Mouse (Mus musculus): ENCODE data around the gene Gm20388.

Gene Gm20388

DNA sequence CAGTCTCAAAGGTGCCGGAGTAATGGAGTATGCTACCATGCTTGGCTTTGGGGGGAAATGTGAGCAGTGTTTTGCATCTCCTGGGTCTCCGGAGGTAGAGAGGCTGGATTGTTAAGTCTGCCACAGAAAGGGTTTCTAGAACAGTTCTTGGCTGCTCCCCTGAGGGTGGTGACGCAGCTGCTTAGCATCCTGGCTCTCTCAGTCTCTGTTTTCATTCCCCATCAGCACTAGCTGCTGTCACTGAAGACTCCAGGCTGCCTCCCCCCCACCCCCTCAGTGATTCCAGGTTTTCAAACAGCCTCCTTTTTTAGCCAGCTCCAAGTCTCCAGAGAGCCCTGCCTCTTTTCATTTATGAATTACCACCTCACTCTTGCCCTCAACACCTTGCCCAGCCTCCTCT, 4273.4 kb downstream of the Gm20388 start:
- DNase-seq (ENCODE audit: low read depth) = peak; percentile 64

DNA sequence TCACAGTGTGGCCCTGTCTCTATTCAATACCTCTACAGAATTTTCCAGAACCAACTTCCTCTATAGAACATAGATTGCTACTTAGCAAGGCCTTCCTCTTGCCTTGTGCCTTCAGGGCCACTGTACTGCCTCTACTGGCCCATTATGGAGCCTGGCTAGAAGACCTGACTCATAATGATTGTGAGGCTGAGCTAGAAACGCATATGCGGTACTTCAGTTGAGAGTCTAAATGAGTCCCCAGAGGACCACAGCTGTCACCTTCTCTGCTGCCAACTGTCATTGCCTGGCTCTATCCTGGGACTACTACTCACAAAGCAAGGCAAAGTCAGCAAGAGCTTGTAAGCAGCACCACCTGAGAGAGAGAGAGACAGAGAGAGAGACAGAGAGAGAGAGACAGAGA, 4273.9 kb downstream of the Gm20388 start:
- DNase-seq (ENCODE audit: low read depth) = peak; percentile 34

DNA sequence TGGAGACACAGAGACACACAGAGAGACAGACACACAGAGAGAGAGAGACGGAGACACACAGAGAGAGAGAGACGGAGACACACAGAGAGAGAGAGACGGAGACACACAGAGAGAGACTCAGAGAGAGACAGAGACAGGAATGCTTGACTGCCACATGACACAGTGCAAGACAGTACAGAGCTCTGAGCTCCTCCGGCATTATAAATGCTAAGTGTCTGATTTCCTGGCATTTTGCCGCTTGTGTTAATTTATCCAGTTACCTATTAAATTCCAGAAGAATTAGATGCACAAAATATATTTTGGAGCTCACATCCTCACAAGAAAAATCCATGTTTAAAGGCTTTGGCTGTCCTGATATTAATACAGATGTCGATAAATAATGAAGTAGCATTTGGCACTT, 4274.4 kb downstream of the Gm20388 start:
- no peak for DNase-seq (ENCODE audit: low read depth)

DNA sequence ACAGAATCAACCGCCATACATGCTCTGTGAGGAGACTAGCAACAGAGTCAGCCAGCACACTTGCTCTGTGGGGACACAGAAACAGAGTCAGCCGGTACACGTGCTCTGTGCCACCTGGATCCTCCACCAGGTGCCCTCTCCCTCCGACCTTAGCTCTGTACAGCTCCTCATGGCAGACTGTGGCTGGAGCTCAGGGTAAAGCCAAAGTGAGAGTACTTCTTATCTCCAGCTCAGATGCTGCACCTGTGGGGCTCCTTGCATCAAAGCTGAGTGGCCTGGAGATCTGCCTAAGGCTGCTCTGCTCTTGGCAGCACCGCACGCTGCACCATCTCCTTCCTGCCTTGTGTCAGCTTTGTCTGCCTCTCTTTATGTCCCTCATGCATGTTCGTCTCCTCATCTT, 4279.7 kb downstream of the Gm20388 start:
- DNase-seq (ENCODE audit: low read depth) = no peak

DNA sequence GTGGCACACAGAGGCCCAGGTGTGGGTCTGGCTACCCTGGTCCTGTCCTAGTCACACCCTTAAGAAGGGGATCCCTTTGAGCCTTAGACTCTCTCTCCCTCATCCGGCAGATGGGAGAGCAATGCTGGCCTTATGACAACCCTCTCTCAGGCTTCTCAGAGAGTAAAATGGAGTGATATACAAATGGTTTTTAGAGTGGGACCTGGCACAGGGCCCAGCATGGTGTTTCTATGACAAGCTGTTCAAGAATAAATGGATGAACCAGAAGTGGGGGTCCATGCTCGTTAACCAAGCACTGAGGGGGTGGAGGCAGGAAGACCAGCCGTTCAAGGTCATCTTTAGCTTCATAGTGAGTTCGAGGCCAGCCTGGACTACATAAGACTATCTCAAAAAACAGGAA, 4281.6 kb downstream of the Gm20388 start:
- DNase-seq (ENCODE audit: low read depth) = peak; percentile 32

DNA sequence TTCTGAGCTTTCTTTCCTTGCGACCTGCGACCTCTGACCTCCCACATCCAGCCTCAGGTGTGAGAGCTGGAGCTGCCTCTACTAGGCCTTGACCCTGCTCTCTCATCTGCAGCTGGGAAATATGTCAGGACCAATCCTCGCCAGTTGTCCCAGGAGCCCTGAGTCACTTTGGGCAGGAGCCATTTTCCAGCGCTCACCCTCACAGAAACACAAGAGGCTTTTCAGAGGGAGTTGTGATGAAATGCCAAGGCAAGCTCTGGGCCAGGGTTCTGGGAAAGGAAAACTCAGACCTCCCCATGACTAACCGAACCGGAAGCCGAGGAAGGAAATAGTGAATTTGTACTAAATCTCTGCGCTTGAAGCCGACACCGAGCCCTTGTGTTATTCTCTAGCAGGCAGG, 4282.3 kb downstream of the Gm20388 start:
- peak; percentile 96 for DNase-seq (ENCODE audit: low read depth)

DNA sequence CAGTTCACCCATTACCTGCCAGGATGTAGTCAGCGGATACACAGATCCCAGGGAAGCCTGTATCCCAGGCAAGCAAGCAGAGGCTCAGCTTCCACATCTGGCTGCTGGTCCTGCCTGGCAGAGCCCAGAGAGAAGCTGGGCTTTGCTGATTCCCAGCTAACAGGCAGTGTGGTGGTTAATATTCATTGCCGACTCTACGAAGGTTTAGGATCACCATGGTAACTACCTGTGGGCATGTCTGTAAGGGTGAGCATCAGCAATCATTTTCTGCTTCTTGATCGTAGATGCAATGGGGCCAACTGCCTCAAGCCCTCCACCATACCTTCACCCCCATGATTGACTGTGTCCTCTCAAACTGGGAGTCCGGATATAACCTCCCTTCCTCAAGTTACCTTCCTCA, 4283.4 kb downstream of the Gm20388 start:
- no peak for DNase-seq (ENCODE audit: low read depth)

DNA sequence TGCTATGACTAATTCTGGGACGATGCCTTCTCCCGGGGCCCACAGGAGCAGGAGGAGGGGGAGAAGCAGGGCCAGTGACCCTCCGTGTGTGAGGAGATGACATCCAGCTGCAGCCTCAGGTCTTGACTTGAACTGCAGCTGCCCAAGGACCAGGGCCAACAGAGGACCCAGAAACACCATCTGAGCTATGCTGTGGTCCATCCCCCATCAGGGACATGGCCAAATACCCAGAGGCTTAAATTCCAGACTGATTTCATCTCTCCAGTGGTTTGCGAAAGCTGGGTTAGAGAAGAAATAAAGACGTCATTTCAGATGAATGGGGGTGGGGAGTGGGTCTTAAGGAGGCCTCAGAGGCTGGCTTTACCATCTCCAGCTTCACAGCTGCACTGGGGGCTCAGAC, 4285.6 kb downstream of the Gm20388 start:
- DNase-seq (ENCODE audit: low read depth) = peak; percentile 93

DNA sequence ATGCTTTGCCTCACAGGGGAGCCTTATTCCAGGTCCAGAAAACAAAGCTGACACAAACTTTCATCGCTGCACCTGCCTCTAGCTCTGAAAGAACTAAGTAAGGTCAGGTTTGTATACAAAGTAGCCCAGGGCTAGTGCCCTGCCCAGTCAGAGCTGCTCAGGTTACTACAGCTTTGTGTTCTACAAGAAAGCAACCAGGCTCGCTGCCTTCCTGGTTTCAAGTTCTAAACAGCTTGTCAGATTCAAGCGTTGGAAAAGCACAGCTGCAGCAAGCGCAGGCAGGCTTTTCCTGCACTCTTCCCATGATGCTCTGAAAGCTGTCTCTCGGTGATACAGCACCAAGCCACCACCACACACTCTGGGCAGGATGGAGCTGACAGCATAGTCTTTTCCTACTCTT, 4286.2 kb downstream of the Gm20388 start:
- peak; percentile 48 for DNase-seq (ENCODE audit: low read depth)

DNA sequence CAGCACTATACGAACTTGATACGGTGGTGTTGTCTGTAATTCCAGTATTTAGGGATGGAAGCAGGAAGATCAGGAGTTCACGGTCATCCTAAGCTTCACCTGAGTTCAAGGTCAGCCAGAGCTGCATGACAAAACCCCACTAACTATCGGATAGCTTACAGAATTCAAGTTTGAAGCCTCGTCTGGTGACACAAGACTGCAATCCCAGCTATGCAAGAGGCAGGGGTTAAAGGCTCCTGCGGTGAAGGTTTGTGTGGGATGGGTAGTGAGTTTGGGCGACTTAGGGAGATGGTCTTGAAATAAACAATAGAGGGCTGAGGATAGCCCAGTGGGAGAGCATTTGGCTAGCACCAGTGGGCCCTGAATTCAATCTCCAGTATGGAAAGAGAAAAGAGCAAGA, 4287.6 kb downstream of the Gm20388 start:
- no peak for DNase-seq (ENCODE audit: low read depth)

DNA sequence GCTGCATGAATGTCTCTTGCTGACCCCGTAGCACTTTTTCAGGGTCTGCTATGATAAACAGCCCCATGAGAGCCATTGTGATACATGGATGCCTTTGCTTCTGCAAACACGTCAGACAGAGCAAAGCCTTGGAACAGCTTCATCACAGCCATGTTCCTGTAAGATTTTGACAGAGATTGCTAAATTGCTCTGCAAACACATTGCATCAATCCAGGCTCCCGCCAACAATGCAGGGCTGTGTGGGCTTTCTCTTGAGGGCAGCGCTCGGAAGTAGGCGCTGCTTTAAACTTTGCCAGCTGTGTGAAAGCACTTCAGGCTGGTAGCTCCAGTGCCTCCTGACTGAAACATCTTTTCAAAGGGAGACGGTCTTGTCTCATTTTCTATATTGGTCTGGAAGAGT, 4289.8 kb downstream of the Gm20388 start:
- DNase-seq (ENCODE audit: low read depth) = peak; percentile 84

DNA sequence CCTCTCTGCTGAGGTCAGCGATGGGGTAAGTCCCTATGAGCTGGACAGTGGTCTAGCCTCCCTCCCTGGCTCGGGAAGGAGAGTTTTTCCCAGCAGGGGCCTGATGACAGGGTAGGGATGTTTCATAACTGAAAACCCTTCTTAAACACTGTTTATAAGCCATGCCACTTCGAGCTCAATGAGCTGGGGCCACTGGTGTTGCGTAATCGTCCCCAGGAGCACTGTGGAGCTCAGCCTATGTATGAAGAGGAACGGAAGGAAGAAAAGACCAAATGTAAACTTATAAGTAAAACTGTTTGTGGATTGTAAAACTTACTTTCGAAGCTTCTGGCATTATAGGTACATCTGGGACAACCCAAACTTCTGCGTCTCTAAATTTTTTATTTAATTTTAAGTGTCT, 4291.1 kb downstream of the Gm20388 start:
- DNase-seq (ENCODE audit: low read depth) = no peak

DNA sequence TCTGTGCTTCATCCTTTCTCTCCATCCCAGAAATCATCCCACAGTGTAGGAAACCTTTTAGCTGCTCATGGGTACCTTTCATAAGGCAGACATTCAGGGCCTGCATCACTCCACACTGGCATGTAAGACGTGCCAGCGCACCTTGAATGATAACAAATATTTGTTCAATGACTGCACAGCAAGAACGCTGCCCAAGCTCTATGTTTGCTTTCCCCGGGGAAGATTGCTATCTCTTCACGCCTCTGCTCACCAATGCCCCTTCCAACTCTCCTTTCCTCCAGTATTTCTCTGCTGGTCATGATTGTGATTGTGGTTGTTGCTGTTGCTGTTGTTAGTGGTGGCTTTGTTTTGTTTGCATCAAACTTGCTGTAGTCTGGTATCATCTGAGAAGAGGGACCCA, 4292.3 kb downstream of the Gm20388 start:
- DNase-seq (ENCODE audit: low read depth) = no peak

DNA sequence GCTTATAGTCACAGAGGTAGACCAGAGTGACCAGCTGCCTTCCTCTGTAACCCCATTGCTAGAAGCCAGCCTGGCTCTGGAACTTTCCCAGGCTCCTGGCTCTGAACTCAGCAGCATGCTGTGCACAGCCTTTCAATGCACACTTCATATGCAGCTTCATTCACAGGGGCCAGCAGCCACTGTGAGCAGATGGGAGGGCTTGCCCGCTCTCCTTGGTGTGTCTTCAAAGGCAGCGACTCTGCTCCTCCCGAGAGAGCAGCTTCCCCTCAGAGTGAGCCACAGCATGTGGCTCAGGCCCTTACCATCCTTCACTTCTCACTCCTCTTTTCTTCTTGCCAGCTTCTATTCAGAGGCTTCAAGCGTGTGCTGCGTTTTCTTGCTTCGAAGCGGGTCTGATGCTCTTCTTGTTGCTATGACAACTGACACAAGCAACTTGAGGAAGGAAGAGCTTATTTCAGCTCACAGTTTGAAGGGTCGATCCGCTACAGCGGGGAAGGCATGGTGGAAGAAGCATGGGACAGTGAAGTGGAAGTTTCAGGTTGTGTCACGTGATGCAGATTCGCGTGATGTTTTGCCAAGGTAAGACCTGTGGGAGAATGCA, 4293.5 kb downstream of the Gm20388 start:
- no peak for DNase-seq (ENCODE audit: low read depth)

DNA sequence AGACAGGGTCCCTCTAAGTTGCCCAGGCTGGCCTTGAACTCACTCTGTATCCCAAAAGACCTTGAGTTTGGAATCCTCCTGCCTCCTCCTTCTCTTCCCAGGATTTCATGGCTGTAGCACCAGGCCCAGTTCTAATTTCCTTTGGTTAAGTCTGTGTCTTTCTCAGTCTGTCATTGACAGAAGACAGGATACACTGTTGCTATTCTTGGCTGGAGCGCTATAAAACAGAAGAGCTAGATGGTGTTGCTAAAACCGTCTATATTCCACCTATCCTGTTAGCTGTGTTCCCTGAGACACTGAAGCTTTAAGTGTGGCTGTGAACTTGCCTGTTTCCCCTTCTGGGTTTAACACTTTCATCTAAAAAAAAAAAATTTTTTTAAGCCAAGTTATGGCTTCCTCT, 4301.5 kb downstream of the Gm20388 start:
- no peak for DNase-seq (ENCODE audit: low read depth)

DNA sequence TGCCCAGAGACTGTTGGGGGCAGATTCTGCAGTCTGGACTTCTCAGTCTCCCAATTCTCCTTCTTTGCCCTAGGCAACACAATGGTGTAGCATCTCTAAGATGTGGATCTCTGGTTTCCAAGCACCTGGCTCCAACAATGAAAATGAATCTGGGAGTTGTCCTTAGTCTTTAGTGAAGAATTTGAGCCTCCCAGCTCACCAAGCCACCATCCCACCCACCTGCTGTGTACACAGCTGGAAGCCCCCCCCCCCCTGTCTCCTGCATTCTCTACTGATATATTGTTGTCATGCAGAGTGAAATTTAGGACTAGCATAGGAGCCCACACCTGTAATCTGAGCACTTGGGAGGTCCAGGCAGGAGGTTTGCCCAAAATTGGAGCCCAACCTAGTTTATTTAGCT, 4306.3 kb downstream of the Gm20388 start:
- DNase-seq (ENCODE audit: low read depth) = no peak

DNA sequence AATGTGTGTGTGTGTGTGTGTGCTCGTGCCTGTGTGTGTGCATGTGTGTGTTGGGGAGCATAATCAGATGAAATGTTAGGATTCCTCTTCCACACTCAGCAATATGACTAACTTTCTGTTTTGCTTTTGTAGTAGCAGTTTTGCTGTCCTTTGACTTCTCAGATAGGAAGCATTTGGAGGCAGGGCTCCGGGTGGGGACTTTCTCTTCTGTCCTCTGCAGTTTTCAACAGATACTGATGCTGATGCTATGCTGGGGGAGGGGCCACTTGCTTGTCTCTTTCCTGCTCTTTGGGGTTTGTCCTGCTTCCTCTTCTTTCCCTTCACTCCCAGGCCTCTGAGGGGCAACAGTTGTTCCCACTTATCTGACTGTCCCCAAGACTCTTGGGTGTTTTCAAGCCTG, 4319.2 kb downstream of the Gm20388 start:
- DNase-seq (ENCODE audit: low read depth) = no peak

DNA sequence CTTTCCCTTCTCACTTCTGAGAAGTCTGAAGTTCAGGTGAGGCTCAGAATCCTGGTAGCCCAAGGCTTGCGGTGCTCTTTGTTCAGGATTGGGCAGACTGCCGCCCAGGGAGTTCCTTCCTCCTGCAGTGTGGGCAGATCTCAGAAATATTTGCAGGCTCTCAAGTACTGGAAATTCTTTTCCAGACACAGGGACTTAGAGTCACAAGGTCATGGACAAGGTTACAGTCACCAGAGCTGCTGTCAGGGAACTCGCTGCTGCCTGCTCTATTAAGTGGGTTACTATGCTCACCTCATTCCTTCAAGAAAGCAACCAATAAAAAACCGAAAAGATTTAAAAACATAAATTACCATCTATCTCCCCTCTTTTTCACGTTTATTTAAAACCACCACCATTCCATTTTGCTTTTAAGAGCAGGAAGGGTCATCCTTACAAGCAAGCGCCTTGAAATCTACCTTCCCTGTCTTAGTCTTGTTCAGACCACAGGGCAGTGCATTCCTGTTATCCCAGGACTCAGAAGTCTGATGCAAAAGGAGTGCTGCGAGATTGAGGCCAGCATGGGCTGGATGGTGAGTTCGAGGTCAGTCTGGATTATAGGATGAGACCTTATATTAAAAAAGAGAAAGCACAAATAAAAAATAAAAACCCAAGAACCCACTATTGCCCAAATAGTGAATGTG, 4320.0 kb downstream of the Gm20388 start:
- no peak for DNase-seq (ENCODE audit: low read depth)

DNA sequence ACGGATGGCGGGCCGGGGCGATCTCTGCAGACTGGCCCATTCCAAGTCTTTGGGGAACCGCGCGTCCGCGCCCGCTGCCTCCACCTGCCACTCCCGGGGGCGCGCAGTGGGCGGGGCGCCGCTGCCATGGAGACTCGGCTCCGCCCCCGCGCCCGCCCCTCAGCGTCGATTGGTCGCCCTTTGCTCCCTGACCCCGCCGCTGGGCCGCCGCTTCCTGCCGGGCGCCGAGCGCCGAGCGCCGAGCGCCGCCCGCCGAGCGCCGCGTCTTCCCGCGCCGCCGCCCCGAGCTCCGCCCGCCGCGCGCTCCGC, 4320.5 kb downstream of the Gm20388 start, which contains the start of gene Galnt2:
TSS of gene Galnt2 (plus strand) at position 216 of the 309 bp plus-strand sequence.
- DNase-seq (ENCODE audit: low read depth) = peak; percentile 91

DNA sequence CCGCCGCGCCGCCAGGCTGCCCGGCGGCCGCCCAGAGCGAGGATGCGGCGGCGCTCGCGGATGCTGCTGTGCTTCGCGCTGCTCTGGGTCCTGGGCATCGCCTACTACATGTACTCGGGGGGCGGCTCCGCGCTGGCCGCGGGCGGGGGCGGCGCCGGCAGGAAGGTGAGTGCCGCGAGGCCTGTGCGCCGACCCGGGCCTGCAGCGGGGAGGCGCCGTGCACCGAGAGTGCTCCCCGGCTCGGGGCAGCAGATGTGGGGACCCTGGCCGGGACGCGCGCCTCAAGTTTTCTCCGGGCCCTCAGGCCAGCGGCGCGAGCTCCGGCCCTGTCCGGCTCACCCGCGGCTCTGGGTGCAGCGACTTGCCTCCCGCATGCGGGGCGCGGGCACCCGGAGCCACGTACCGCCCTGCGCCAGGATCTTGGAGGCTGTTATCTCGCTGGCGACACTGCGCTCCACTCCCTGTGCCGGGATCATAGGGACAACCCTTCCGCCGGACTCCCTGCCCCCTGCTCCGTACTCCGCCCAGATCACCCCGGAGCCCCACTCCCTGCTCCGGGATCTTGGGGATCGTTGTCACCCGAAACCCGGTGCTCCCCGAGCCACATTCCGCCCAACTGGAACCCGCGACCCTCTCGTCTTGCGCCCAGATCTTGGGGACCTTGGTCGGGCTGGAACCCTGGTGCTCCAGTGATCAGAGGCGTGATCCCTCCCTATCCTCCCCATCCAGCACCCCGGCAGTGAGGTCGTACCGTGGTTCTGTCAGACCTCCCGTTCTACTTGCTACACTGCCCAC, 4321.0 kb downstream of the Gm20388 start:
- DNase-seq (ENCODE audit: low read depth) = no peak

DNA sequence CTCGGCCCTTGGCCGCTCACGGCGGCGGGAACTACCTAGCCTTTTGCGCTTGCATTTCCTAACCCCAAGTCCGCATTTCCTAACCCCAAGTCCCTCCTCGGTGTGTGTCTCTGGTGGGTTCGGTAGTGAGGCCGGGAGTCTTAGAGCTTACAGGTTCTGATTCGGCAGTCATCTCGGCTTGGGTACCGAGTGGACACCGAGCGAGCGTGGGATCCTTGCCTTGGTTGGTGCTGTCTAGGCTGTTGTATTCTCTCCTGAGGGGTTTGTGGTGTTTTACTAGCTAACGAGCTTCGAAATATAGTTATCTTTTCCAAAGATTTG, 4321.6 kb downstream of the Gm20388 start:
- DNase-seq (ENCODE audit: low read depth) = peak; percentile 41

DNA sequence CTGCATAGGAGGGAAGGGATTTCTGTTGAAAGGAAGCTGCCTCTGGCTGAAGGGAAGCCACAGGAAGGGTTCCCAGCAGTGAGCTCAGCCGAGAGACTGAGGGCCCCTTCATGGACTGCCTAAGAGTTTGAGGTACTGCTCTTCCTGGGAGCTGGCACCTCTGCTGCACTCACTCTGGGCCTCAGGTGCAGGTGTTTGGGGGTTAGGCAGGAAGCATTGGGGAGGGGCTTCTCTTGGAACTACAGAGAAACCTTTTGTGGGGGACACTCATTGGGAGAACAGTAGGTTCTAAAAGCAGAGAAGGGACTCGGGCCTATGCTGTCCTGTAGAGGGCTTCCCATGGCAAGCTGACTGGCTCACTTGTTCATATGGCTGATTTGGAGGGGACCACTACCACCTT, 4323.9 kb downstream of the Gm20388 start:
- no peak for DNase-seq (ENCODE audit: low read depth)

DNA sequence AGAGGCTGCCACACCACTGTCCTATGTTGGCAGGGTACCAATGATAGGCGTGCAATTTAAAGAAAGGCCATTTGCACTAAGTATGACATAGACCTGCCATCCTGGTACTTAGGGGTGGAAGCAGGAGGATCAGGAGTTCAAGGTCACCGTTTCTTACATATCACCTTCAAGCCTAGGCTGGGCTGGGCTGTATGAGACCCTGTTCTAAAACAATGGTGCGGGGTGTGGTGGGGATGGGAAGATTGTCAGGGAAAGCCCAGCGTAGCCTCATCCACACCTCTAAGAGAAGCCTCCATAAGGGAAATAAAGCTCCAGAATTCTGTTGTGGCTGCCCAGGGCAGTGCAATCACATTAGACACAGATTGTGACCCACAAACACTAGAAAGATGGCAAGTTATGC, 4324.9 kb downstream of the Gm20388 start:
- DNase-seq (ENCODE audit: low read depth) = no peak

DNA sequence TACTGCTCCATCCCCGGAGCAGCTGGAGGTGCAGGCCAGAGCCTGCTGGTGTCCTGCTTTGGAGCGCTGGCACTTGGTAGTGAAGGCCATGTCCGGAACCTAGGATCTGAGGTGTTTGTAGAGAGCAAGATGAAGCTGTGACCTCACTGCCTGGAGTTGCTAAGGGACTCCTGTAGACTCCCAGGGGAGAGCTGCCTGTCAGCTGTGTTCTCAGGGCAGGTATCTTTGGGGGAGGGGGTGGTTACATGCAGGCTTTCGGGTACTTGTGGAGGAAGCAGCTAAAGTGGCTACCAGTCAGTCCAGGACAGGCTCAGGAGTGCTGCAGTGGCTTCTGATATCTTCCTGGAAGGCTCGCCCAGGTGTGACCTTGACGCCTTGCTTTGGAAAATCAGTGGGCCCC, 4328.7 kb downstream of the Gm20388 start:
- no peak for DNase-seq (ENCODE audit: low read depth)

Data from NIH3T3 (cell line).